Mouse (Mus musculus): ENCODE measurements around the gene Nop2. TPM values are rescaled to one million over a fixed set of nuclear protein-coding genes. Genes with fewer than 3 reads are reported as not detected.

The Nop2 gene
- polyA plus RNA-seq, 1 experiment from 2014 or later, result 32.1 TPM

DNA sequence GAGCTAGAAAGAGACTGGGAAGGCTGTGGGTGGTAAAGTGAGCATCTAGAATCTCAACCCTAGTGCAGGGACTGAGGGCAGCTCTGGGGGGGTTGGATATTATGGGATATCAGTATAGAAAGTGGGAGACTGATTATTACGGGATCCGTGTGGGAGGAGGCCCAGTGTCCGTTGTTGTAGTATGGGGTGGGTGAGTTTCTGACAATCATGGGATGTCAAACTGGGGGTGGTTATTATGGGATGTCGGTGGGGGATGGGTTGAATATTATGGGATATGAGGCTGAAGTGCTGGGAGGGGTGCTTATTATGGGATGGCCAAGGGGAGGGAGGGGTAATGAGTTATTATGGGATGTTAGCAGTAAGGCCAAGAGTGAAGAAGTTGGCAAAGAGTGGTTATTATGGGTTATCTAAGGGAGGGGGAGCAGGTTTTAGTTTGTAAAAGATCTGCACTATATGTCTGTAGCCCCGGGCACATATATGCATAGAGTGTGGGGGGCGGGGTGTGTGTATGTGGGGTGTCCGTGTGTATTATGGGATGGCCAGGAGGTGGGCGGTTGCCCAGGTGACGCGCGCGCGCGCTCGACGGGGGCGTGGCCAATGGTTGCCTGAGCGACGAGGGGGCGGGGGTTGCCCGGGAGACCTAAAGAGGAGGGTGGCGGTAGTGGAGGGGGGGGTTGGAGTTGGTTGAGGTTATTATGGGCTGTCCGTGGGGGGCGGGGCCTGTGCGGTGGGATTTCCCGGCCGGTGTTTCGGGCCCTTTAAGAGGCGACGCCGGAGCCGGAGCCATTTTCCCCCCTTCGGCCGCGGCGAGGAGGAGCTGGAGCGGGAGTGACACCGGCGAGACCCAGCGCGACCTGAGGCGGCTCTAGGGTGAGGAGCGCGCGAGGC lies 36.1 kb upstream of the Nop2 start, which contains the start of gene Chd4:
Chd4 (plus strand) TSS at position 591 of the 888 bp plus-strand sequence.
- Histone ChIP-seq H3K9ac (peak within 1 kb of the TSS; percentile 79), H3K36me3 (replicated peaks) (peaks cover 28% of the 10 kb centered on the region), H3K9me3 (replicated peaks) (no peaks in the 10 kb centered on the region), H3K4me3 (replicated peaks) (peak within 1 kb of the TSS; percentile 79), H3K4me1 (replicated peaks) (peaks cover 70% of the 10 kb centered on the region), H3K4me2 (peak within 1 kb of the TSS; percentile 89), H3K27ac (replicated peaks) (peak within 1 kb of the TSS; percentile 94), H3K27me3 (no peaks in the 10 kb centered on the region)
- WGBS (ENCODE audit: insufficient replicate concordance), result 2% methylated on average over 41 of the region's 45 CpGs
- peak; percentile 72 for ATAC-seq (ENCODE audit: insufficient read depth)

DNA sequence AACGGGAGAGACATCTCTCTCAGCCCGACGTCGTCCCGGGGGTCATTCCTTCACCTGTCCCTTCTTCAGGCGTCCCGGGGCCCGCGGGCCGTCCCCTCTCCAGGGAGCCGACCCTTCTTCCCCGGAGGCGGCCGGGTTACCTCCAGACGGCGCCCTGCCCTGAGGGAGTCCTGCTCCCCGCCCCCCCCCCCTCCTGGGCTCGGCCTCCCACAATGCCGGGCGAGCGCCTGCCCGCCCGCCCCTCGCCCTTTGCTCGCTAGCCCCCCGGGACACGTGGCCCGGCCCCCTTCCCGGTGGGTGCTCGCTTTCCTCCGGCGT lies 35.5 kb upstream of the Nop2 start:
- H3K4me3 ChIP-seq (replicated peaks), result peak overlapping the region; percentile 79
- no peaks in the 10 kb centered on the region for H3K27me3 ChIP-seq
- peak overlapping the region; percentile 89 for H3K4me2 ChIP-seq
- peaks cover 34% of the 10 kb centered on the region for H3K36me3 ChIP-seq (replicated peaks)
- WGBS (ENCODE audit: insufficient replicate concordance), result 2% methylated on average over 29 of the region's 32 CpGs
- H3K4me1 ChIP-seq (replicated peaks), result peaks cover 64% of the 10 kb centered on the region
- peak; percentile 50 for ATAC-seq (ENCODE audit: insufficient read depth)
- H3K9ac ChIP-seq, result peak overlapping the region; percentile 79
- H3K27ac ChIP-seq (replicated peaks), result peak overlapping the region; percentile 94
- no peaks in the 10 kb centered on the region for H3K9me3 ChIP-seq (replicated peaks)

DNA sequence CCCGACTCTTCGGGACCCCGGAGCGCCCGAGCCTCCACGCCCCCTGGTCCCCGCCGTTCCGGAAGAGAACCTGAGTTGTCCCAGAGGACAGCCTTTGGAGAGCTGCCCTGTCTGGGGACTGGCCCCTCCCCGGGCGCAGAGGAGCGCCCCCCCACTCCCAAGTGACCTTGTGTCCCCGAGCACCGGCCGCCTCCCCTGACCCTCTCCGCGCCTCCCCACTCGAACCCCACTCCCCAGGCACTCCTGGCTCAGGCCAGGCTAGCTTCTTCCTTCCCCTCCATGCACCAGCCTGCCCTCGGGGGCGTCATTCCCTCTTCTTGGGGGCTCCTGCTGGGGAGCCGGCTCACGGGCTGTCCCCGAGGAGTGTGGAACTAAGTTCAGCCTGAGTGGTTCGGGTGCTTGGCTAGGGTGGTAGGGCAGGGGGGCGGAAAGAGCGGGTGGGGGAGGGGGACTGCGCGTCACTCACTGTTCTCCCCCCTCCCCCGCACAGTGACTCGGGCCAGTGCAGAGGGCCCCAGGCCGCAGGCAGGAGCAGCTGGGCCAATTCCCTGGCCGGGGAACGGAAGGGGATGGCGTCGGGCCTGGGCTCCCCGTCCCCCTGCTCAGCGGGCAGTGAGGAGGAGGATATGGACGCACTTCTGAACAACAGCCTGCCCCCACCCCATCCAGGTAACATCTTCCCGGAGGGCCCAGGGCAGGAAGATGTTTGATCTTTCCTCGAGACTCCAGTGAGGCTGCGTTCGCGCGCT lies 34.9 kb upstream of the Nop2 start:
- ATAC-seq (ENCODE audit: insufficient read depth), result peak; percentile 35
- Histone ChIP-seq H3K27ac (replicated peaks) (peak overlapping the region; percentile 94), H3K4me3 (replicated peaks) (peak overlapping the region; percentile 79), H3K4me2 (peak overlapping the region; percentile 89), H3K9ac (peak overlapping the region; percentile 79), H3K4me1 (replicated peaks) (peaks cover 60% of the 10 kb centered on the region), H3K27me3 (no peaks in the 10 kb centered on the region), H3K36me3 (replicated peaks) (peaks cover 39% of the 10 kb centered on the region), H3K9me3 (replicated peaks) (no peaks in the 10 kb centered on the region)
- under 1% methylated on average over 43 of the region's 44 CpGs for WGBS (ENCODE audit: insufficient replicate concordance)

DNA sequence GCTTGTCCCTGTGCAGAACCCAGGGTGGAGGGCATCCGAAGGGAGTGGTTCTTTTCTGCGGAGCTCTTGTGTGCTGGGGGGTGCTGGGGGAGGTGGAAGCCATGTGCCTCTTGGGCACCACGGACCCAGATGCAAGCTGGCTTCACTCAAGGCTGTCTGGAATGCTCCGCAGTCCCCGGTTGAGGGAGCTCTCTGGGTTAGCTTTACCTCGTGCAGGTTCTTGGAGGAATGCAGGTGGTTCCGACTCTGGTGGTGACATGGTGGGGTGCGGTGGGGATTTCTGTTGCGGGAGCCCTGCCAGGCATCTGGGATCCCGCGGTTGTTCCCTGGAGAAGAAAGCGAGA lies 34.4 kb upstream of the Nop2 start:
- no peaks in the 10 kb centered on the region for H3K27me3 ChIP-seq
- peak; percentile 2; the same call in 1 of the 2 replicates for ATAC-seq (ENCODE audit: insufficient read depth)
- H3K27ac ChIP-seq (replicated peaks), result peak overlapping the region; percentile 94
- peaks cover 64% of the 10 kb centered on the region for H3K4me1 ChIP-seq (replicated peaks)
- no peaks in the 10 kb centered on the region for H3K9me3 ChIP-seq (replicated peaks)
- WGBS (ENCODE audit: insufficient replicate concordance), result 1% methylated on average over 12 of the region's 12 CpGs
- H3K4me2 ChIP-seq, result peak overlapping the region; percentile 89
- peaks cover 45% of the 10 kb centered on the region for H3K36me3 ChIP-seq (replicated peaks)
- H3K9ac ChIP-seq, result peak overlapping the region; percentile 79
- H3K4me3 ChIP-seq (replicated peaks), result peak overlapping the region; percentile 79

DNA sequence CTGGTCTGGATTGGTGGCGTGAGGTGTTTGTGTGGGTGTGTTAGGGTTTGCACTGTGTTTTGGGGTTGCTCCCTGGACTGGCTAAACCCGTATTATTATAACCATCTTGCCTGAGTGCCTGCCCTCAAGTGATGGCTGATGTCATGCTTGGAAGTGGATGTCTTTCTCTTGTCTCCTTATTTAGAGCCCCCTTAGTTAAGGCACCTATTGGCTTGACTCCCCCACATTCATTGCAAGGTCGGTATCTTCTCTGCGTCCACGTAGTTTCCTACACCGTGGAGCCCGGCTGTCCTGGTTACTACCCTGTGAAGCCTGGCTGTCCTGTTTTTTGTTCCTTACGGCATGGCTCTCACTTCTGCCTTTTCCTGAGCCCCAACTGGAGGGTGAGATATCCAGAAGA lies 33.8 kb upstream of the Nop2 start:
- peak overlapping the region; percentile 79 for H3K4me3 ChIP-seq (replicated peaks)
- H3K9ac ChIP-seq, result peak overlapping the region; percentile 79
- WGBS (ENCODE audit: insufficient replicate concordance), result 55% methylated on average over 8 of the region's 8 CpGs
- no peaks in the 10 kb centered on the region for H3K27me3 ChIP-seq
- no peak for ATAC-seq (ENCODE audit: insufficient read depth)
- 0 out of 2 replicates have a peak overlapping the region, but pooled peaks have one; percentile 55 for H3K27ac ChIP-seq (replicated peaks)
- peaks cover 66% of the 10 kb centered on the region for H3K4me1 ChIP-seq (replicated peaks)
- H3K4me2 ChIP-seq, result peak overlapping the region; percentile 89
- H3K9me3 ChIP-seq (replicated peaks), result no peaks in the 10 kb centered on the region
- peaks cover 51% of the 10 kb centered on the region for H3K36me3 ChIP-seq (replicated peaks)

DNA sequence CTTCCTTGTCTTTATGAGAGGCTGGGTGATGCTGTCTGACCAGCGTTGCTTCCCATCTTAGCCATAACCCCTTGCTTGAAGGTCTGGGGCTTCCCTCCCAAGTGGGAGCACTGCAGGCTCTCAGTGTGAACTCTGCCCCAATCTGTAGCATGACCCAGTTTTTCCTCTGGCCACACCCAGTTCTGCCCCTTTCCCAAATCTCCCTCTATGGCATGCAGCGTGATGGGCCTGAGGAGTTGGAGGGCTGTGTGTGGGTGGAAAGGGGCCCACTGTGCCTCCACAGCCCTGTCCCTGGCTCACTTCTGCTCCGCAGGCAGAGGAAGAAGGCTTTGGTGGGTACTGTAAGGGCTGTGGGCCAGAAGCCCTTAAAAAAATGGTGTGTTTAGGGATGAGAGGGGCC lies 33.2 kb upstream of the Nop2 start:
- Histone ChIP-seq H3K27me3 (no peaks in the 10 kb centered on the region), H3K9me3 (replicated peaks) (no peaks in the 10 kb centered on the region), H3K36me3 (replicated peaks) (peaks cover 55% of the 10 kb centered on the region), H3K4me2 (peak overlapping the region; percentile 89), H3K9ac (peak overlapping the region; percentile 79; the same call in 1 of the 2 replicates), H3K4me3 (replicated peaks) (peak overlapping the region; percentile 79), H3K4me1 (replicated peaks) (peaks cover 72% of the 10 kb centered on the region), H3K27ac (replicated peaks) (peak overlapping the region; percentile 55; the same call in 1 of the 2 replicates)
- 66% methylated on average over 3 of the region's 3 CpGs for WGBS (ENCODE audit: insufficient replicate concordance)
- ATAC-seq (ENCODE audit: insufficient read depth), result no peak

DNA sequence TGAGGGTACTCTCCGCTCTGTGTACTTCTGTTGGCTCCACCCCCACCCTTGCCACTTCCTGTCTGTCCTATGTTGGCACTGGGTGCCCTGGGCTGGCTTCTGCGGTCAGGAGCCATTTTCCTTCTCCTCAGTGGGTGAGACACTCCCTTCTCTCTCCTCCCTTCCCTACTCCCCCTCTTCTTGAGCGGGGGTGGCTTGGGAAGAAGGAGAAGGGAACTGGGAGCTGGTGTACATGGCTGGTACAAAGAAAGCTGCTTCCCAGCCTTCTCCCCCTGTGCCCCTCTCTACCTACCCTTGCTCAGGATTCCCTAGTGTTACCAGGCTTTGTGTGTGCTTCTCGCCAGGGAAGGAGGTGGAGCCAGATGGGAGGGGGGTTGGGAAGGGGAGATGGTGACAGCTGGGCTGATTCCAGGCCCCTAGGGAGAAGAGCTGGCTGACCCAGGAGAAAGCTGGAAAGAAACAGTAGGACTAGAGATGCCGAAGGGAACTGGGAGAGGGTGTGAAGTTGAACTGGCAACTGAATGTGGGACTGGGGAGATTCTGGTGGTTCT lies 32.2 kb upstream of the Nop2 start:
- Histone ChIP-seq H3K4me1 (replicated peaks) (peaks cover 78% of the 10 kb centered on the region), H3K4me2 (peak overlapping the region; percentile 89), H3K36me3 (replicated peaks) (peaks cover 58% of the 10 kb centered on the region), H3K27me3 (no peaks in the 10 kb centered on the region), H3K9me3 (replicated peaks) (no peaks in the 10 kb centered on the region), H3K9ac (peak overlapping the region; percentile 6; the same call in 1 of the 2 replicates), H3K27ac (replicated peaks) (peak overlapping the region; percentile 55), H3K4me3 (replicated peaks) (no peak overlapping the region)
- 59% methylated on average over 5 of the region's 5 CpGs for WGBS (ENCODE audit: insufficient replicate concordance)
- ATAC-seq (ENCODE audit: insufficient read depth), result no peak

DNA sequence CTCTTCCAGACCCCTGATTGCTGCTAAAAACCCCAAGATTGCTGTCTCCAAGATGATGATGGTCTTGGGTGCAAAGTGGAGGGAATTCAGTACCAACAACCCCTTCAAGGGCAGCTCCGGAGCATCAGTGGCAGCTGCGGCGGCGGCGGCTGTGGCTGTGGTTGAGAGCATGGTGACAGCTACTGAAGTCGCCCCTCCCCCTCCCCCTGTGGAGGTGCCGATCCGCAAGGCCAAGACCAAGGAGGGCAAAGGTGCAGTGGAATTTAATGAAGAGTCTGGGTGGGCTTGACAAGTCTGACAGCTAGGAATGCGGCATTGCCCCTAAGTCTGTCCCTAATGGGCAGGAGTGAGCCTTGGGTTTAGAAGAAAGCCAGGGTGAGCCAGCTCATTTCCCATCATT lies 30.3 kb upstream of the Nop2 start:
- no peak overlapping the region for H3K27ac ChIP-seq (replicated peaks)
- H3K36me3 ChIP-seq (replicated peaks), result peaks cover 77% of the 10 kb centered on the region
- H3K9me3 ChIP-seq (replicated peaks), result no peaks in the 10 kb centered on the region
- no peak for ATAC-seq (ENCODE audit: insufficient read depth)
- WGBS (ENCODE audit: insufficient replicate concordance), result 88% methylated on average over 9 of the region's 9 CpGs
- H3K4me2 ChIP-seq, result no peak overlapping the region
- peaks cover 70% of the 10 kb centered on the region for H3K4me1 ChIP-seq (replicated peaks)
- H3K27me3 ChIP-seq, result no peaks in the 10 kb centered on the region
- no peak overlapping the region for H3K9ac ChIP-seq
- no peak overlapping the region for H3K4me3 ChIP-seq (replicated peaks)

DNA sequence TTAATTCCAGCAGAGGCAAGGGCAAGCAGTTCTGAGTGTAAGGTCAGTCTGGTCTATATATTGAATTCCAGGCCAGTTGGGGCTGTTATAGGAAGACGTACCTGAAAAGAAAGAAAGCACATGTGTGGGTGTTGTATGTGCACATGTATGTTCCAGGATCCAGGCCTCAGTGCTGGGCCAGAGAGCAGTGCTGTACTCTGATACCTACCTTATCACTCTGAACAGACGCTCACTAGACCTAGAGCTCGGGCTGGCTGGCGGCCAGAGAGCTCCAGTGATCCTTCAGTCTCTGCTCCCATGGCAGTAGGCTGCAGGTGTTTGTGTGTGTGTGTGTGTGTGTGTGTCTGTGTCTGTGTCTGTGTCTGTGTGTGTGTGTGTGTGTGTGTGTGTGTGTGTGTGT lies 27.5 kb upstream of the Nop2 start:
- Histone ChIP-seq H3K4me3 (replicated peaks) (no peak overlapping the region; the same call in 1 of the 2 replicates), H3K4me2 (peak overlapping the region; percentile 57), H3K9me3 (replicated peaks) (no peaks in the 10 kb centered on the region), H3K4me1 (replicated peaks) (peaks cover 45% of the 10 kb centered on the region), H3K36me3 (replicated peaks) (peaks cover 91% of the 10 kb centered on the region), H3K27me3 (no peaks in the 10 kb centered on the region), H3K9ac (no peak overlapping the region), H3K27ac (replicated peaks) (peak overlapping the region; percentile 93)
- 28% methylated on average over 4 of the region's 4 CpGs for WGBS (ENCODE audit: insufficient replicate concordance)
- ATAC-seq (ENCODE audit: insufficient read depth), result peak; percentile 99

DNA sequence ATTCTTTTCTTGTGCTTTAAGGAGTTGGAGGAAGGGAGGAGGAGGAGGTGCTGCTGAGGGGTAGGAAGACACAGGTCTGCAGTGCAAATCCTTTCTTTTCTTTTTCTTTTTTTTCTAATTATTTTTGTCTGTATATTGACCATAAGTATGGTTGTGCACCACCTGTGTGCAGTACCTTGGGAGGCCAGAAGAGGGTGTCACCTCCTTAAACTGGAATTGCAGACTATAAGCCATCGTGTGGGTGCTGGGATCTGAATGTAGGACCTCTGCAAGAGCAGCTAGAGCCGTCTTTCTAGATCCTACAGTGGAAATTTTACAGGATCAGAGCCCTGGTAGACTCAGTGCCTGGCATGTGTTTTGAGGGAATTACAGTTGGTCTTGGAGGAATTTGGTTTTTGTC lies 24.0 kb upstream of the Nop2 start:
- no peak overlapping the region for H3K4me2 ChIP-seq
- no peak for ATAC-seq (ENCODE audit: insufficient read depth)
- peaks cover 91% of the 10 kb centered on the region for H3K36me3 ChIP-seq (replicated peaks)
- no peaks in the 10 kb centered on the region for H3K27me3 ChIP-seq
- 93% methylated on average over 2 of the region's 2 CpGs for WGBS (ENCODE audit: insufficient replicate concordance)
- no peak overlapping the region for H3K4me3 ChIP-seq (replicated peaks)
- no peaks in the 10 kb centered on the region for H3K9me3 ChIP-seq (replicated peaks)
- peaks cover 26% of the 10 kb centered on the region for H3K4me1 ChIP-seq (replicated peaks)
- no peak overlapping the region for H3K27ac ChIP-seq (replicated peaks)
- H3K9ac ChIP-seq, result no peak overlapping the region

DNA sequence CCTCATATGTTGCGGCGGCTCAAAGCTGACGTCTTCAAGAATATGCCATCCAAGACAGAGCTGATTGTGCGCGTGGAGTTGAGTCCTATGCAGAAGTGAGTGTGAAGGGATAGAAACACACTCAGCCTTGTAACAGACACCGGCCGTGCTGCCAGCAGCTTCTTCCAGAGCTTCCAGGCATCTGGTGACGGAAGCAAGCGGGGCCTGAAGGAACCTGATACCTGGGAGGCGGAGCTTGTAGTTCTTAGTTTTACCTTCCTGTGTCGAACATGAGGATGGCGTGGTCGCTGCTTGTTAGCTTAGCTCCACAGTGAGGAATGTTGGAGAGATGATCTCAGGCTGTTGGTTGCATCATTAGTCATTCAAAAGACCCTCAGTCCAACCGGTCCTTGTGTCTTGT lies 22.3 kb upstream of the Nop2 start:
- WGBS (ENCODE audit: insufficient replicate concordance), result 88% methylated on average over 14 of the region's 14 CpGs
- no peak overlapping the region for H3K4me3 ChIP-seq (replicated peaks)
- no peak for ATAC-seq (ENCODE audit: insufficient read depth)

More for the DNA sequence above, 22.3 kb upstream of the Nop2 start:
- Histone ChIP-seq H3K27ac (replicated peaks) (no peak overlapping the region), H3K27me3 (no peaks in the 10 kb centered on the region), H3K4me2 (no peak overlapping the region), H3K4me1 (replicated peaks) (peaks cover 9% of the 10 kb centered on the region), H3K36me3 (replicated peaks) (peaks cover 100% of the 10 kb centered on the region), H3K9ac (no peak overlapping the region), H3K9me3 (replicated peaks) (no peaks in the 10 kb centered on the region)

Data from liver, embryonic 15.5 days (tissue).